Mouse (Mus musculus) embryonic fibroblast, embryonic 13.5 days (primary cell): ENCODE data around the gene Cct2.

ENCODE experiments used
- CTCF ChIP-seq: IDR thresholded peaks from 2 replicates; pipeline ENCODE4 v1.5.1; 2011; ENCODE audit warnings: mild to moderate bottlenecking, control low read depth, low read length, moderate library complexity, borderline replicate concordance; ENCODE audit not compliant: insufficient read depth
- POLR2A ChIP-seq: IDR thresholded peaks from 2 replicates; pipeline ENCODE4 v1.6.1; 2011; ENCODE audit warnings: low read depth, mild to moderate bottlenecking, control low read depth, low read length, moderate library complexity

- no peak for TF ChIP-seq CTCF
- no peak for TF ChIP-seq POLR2A
These were observed 46.7 kb upstream of the Cct2 start for GRCm38 (mm10) chr10:117110271-117110670.
